Mouse (Mus musculus) urinary bladder, postnatal 25 days (tissue): ENCODE results near the gene Eed.

ENCODE experiments used
- DNase-seq: peaks from one replicate; pipeline ENCODE4 v3.0.0; 2022; ENCODE audit warnings: low spot score

The Eed gene

GRCm38 (mm10) chr7:89908899-89909621 lies 71.7 kb downstream of the Eed start:
- DNase-seq, result no peak

DNA sequence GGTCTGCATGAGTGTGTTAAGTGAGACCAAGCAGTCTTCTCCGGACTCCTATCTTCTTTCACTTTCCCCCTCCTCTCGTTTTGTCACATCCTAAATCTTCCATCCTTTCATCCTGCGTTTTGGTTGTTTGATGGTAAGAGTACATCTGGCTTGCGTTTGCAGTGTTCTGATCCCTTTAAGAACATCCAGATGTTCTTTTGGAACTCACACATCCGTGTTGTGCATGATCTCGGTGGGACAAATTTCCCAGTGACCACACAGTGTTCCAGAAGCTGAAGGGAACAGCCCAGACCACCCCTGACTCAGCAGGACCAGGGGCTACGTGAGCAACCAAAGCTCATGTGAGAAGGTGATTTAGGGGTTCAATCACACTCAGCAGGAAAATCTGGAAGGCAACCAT lies 72.4 kb downstream of the Eed start:
- no peak for DNase-seq

DNA sequence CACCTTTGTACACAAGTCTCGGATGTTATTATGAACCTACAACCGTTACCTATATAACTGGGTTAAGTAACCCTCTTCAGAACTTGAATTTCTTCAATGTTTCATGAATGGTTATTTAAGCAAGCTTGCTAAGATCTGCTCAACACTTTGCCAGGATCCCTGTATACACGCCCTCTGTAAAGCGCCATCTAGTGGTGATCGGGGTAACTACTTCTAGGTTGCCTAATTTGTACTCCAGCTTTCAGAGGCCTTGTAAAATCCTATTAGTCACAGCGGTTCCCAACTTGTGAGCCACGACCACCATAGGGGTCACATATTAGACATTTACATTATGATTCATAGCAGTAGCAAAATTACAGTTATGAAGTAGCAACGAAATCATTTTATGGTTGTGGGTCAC lies 72.8 kb downstream of the Eed start:
- peak; percentile 74 for DNase-seq
